Mouse (Mus musculus): ENCODE results near the gene Adarb1.

GRCm38 (mm10) chr10:77374948-77375347 is 43.1 kb downstream of the Adarb1 start:
- no peak for TF ChIP-seq CTCF (IDR thresholded peaks at IDR 0.05)
- TF ChIP-seq EP300 (IDR thresholded peaks at IDR 0.05): no peak

All from lung, postnatal 0 days (tissue).